Mouse (Mus musculus) spleen, adult 12 weeks (tissue): Measurements from ENCODE around the gene Rab43.
"Not testable (repeated sequence)": the region's sequence is repeated elsewhere in the genome, so short reads cannot be mapped to it uniquely, and the experiment has no call there.

Source experiments
- DNase-seq: peaks from one replicate; pipeline ENCODE4 v3.0.0; 2022; ENCODE audit warnings: low spot score

Gene Rab43

DNA sequence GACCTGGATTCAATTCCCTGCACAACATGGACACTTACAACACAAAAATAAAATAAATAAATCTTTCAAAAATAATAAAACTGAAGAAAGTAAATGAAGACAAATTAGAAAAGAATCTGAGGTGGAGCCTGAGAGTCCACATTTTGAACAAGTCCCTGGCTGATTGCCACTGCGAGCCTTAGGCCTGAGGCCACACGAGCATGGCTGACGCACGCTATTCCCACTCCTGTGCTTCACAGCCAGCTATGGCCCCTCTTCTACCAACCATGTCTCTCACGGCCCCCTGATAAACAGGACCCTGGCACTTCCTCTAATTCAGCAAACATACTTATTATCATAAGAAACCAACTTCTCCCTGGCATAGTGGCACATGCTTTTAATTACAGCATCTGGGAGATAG is 25.3 kb downstream of the Rab43 start:
- DNase-seq = no peak

DNA sequence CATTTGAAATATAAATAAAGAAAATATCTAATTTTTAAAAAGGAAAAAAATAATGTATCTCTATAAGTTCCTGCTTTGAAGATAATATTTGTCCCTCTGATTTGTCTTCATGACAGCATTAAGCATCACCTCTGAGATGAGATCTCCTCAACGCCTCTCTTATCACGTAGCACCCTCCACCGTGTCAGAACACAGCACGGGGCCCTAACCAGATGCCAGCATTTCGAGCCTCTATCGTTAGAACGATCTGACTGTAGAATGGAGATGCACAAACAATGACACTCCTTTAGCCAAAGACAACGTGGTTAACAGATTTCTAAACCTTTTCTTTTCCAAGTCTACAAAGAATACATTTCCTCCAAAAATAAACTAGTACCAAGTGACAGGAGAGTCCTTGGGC is 27.9 kb downstream of the Rab43 start:
- DNase-seq = no peak

DNA sequence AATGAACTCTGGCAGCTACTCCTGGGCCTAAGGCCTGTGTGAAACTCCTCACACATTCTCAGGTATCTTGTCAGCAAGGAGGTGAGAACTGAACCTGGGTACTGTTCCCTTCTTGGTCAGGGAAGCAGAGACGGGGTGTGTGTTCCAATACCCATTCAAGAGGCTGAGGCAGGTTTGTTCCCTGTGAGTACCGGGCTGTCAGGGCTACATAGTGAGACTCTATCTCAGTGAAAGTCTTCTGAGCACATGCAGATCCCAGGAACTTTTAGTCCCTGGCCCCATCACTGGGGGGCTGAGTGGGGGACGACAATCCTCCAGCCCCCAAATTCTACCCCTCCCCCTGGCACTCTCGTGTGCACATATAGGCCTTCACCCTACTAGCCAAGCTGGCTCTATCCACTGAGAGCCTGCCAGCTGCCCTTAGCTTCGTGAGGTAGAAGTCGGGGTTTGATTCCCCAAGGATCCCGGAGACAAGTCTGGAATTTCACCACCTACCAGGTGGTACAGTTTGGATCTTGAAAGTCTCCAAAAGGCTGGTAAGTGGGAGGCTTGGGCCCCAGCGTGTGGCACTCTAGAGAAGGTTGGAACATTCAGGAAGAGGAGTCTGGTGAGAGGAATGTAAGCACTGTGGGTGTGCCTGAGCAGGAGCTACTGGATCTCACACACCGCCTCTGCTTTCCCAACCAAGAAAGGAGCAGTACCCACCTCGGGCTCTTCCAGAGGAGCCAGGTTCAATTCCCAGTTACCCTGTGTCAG is 31.2 kb downstream of the Rab43 start:
- no peak for DNase-seq

DNA sequence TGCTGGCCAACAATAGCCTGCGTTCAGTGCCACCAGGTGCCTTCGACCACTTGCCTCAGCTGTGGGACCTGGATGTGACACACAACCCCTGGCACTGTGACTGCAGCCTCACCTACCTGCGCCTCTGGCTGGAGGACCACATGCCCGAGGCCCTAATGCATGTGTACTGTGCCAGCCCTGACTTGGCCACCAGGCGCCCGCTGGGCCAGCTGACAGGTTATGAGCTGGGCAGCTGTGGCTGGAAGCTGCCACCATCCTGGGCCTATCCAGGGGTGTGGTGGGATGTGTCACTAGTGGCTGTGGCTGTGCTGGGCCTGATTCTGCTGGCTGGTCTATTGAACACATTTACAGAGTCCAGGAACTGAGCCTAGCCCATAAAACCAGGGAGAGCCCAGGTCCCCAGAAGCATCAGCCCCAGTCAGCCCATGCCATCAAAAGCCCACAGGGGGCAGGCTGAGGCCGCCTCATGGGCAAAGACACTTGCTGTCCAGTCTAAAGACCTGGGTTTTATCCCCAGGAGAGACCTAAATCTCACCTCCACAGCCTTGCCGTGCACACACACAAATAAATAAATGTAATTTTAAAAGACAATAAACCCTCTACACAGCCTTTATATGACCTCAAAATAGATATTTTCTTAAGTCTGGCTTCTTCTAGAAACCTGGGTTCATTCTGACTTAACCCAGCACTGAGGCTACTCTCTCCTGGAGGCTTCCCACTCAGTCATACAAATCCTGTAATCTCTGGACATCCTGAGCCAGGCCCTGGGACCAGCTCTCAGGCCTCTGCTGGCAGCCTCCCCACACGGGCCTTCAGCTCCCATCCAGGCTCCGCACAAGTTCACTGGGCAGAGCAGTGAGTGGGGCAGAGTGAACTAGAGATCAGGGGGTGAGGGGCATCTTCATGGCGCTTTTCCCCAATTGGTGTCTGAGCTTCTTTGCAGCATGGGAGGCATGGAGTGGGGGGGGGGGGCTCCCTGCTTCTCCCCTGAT is 32.5 kb downstream of the Rab43 start:
- DNase-seq = no peak

DNA sequence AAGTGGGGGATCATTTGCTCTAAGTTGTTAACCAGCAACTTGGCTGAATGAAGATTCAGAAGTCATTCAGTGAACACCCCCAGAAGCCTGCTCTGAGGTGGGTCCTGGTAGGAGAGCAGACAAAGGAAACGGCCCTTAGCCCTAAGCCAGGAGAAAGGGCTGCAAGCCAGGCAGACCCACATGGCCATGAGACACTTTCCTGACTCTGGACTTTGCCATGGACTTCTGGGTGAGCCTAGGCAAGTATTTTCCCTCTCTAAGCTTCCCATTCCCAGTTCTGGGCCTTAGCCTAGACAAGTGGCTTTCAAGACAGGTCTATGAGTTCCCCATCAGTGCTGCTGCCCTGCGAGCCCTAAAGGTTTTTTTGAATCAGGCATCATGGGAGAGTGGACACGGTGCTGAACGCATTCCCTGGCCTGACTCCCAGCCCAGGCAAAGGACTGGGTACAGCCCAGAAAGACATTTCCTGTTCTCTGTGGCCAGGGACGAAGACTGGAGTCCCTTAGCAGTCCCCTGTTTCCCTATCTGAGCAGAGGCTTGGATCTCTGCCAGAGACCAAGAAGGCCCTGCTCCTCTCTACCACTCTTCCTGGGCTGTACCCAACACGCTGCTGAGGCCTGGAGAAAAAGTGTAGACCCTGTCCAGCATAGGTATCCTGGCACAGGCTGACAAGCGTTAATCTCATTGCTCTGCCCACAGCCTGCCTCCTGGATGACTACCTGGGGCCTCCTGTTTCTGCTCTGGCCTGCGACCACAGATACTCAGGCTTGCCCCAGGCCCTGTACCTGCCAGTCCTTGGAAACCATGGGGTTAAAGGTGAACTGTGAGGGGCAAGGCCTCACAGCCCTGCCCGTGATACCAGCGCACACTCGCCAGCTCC is 33.4 kb downstream of the Rab43 start:
- DNase-seq = no peak

DNA sequence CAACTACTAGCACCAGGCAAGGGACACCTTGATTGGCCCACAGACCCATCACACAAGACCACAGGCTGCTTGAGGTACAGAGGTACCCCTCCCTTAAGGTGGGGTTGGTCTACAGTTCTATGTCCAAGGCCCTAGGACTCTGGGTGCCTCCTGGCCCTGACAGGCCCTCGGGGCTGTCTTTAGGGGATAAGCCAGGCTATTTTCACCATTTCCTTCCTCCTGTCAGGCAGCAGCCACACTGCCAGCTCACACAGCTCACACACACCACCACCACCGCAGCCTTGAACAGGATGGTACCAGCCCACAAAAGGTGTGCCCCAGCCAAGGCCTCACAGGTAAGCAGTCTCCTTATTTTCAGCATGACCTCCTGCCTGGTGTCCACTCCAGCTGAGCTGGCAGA is 34.1 kb downstream of the Rab43 start, which contains the start of gene Gp9:
Gp9 (plus strand) TSS at position 231 of the 400 bp plus-strand sequence.
- no peak for DNase-seq

DNA sequence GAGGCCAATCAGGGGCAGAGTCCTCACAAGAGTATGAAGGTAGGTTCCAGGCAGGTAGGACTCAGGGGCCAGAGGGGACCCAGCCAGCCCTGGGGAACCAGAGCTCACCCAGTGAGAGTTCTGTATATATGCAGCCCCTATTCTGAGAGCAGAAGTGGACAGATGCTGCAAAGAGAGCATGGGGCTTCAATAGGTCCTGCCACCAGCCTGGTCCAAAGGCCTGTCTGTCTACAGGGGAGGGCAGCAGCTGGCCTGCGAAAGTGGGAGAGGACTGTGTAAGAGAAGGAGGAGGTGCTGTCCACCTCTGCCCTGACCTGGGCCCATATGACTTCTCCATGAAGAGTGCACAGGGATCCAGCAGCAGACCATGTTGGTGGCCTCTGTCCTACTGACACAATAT is 35.3 kb downstream of the Rab43 start:
- no peak for DNase-seq

DNA sequence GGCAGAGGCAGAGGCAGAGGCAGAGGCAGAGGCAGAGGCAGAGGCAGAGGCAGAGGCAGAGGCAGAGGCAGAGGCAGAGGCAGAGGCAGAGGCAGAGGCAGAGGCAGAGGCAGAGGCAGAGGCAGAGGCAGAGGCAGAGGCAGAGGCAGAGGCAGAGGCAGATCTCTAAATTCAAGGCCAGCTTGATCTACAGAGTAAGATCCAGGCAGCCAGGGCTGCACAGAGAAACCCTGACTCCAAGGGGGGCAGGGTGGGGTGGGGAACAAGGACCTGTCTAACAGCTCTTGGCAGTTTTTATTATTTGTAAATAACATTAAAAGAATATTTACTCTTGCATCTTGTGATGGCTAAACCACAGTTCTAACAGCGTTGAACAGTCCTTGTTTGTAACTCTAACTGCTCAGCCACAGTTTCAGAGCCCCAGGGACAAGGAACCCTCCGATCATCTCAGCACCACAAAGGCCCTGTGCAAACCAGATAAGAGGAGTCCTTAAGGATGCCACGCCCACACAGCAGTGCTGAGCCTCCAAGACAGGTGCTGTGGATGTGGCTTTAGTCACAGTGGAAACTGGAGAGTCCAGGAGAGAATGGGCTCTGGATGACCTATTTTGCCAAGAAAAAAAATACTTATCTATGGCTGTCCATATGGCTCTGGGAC is 36.2 kb downstream of the Rab43 start:
- peak; percentile 56 for DNase-seq

DNA sequence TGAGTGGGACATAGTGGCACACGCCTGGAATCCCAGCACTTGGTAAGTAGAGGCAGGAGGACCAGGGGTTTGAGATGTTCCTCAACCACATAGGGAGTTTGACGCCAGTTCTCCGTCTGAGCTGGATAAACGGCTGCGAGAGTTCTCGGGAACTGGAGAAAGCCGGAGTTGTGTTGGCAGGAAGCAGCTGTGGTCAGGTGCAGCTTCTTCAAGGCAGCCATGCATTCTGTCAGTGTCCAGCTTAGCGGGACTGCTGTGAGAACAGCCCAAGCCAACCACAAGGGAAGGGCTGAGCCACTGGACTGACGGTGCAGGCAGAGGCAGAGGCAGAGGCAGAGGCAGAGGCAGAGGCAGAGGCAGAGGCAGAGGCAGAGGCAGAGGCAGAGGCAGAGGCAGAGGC is 37.1 kb downstream of the Rab43 start:
- no peak for DNase-seq

DNA sequence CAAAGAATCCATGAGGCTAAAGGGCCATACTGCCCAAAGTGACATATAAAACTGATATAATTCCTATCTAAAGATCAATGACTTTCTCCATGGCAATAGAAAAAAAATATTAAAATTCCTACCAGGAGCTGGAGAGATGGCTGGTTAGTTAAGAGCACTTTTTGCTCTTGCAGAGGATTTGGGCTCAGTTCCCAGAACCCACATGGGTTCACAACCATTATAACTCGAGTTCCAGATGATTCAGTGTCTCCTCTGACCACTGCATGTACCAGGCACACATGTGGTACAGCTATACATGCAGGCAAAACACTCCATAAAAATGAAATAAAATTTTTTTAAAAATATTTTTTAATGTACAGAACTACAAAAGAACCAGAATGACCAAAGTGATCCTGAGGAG is 37.5 kb downstream of the Rab43 start:
- DNase-seq = no peak

DNA sequence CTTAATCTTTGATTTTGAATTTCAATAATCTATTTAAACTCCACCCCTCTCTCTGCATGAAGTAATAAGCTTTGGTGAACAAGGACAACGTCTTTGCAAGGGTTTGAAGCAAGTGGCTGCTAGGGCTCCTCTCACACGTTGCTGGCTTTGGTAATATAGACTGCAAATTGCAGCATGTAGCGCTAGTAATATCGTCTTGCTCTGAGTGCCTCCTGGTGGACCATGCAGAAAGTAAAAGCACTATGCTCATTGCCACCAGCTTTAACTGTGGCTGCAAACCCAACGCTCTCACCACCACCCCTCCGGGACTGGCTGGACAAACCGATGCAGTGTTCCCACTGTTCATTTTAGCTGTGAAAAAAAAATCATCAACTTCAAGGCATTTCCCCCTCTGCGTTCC is 41.3 kb downstream of the Rab43 start:
- DNase-seq = no peak

DNA sequence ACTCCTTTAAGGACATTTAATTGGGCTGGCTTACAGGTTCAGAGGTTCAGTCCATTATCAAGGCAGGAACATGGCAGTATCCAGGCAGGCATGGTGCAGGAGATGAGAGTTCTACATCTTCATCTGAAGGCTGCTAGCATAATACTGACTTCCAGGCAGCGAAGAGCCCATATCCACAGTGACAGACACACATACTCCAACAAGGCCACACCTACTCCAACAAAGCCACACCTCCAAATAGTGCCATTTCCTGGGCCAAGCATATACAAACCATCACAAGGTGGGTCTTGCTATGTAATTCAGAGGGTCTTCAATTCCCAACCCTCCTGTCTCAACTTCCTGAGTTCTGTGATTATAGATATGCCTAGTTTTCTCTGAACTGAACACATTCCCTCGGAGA is 47.7 kb downstream of the Rab43 start:
- not testable (repeated sequence) for DNase-seq

DNA sequence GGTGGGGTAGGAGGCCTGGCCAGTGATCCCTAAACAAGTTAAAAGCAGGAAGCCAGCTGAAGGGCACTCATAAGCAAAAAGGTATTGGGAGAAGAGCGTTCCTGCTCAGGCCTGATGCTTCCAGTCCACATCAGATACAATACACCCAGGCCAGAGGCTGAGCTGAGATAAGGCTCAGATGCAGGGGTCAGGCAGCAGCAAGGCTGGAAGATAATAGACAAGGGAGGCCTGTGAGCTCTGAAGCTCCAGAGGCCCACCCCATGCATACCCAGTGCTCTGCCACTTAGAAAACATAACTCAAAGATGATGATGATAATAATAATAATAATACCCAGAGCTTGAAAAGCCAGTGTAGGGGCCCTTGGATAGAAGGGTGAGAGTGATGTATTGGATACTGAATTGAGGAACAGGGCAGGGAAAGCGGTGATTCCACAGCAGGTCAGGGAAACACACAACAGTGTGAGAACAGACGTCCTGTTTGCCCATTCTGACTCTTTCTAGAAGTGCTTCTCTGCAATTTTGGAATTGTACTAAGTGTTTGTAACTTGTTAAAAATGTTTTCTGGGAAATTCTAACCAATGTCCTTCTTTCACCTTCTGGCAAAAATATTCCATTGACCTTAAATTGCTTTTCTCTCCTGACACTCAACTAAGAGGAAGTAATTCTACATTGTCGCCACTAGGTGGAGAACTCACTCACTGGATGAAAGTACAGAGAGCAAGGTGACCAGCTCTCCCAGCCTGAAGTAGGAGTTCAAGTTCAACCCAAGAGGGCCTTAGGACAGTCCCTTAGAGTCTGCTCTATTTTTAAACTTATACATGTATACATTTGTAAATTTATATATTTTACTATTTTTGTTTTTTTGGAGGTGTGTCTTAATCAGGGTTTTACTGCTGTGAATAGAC is 48.3 kb downstream of the Rab43 start:
- DNase-seq = no peak

DNA sequence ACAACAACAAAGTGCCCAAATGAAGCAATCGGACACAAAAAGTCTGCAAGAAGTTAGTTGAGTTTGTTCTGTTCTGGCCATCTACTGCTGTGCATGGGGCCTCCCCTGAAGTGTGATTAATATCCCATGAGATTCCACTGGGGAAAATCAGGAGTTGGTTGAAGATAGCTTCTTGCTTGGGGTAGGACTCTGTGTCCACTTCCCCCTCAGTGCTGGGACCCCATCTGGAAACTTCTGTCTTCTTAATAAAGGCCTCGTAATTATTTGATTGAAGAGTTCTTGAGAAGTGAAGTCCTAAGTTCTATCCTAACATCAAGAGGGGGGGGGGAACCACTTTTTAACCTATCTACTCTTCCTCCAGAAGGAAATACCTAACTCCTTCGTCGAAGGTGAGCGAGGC is 49.8 kb downstream of the Rab43 start:
- DNase-seq = no peak

DNA sequence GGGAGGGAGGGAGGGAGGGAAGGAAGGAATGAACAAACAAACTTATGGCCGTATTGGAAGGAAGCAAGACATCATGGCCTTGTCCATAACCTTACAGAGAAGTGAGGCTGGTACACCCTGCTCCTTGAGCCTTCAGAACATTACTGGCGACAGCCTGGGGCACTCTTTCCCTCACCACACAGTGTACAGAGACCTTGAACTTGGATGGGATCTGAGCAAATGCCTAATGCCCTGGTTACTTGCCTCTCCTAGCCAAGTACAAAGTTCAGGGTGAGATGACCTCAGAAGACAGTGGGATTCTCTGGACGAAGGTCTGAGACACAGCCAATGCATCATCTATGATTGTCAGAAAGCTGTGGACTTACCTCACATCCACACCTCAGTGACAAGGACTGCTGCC is 52.1 kb downstream of the Rab43 start:
- no peak for DNase-seq

DNA sequence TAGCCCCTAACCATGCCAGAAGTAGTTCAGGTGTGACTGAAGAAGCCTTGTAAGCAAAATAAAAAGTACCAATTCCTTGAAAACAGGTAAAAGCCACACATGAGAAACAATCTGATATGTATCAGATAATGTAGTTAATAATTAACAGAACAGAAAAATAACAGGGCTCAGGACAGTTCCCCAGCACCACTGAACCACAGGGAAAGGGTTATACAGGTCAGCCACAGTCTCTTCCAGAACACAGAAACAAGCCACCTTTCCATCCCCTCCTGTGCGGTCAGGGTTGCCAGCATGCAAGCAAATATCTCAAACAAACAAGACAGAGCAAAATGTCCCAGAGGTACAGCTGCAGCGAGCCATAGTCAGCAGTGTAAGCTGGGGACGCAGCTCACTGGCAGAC is 52.6 kb downstream of the Rab43 start:
- DNase-seq = no peak

DNA sequence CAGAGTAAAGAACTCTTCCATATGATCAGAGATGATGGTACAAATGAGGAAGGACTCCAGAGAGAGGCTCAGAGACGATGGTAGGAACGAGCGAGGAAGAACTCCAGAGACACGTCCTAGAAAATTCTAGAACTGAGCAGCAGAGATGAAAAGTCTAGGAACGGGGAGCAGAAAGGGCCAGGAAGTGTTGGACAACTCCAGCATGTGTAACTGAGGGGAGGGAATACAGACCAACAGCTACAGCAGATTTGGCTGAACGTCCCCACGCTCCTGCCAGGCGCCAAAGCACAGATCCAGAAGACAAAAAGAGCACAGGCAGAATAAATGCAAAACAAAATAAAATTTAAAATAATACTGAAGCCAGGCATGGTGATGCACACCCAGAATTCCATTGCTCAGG is 55.1 kb downstream of the Rab43 start:
- DNase-seq = no peak

DNA sequence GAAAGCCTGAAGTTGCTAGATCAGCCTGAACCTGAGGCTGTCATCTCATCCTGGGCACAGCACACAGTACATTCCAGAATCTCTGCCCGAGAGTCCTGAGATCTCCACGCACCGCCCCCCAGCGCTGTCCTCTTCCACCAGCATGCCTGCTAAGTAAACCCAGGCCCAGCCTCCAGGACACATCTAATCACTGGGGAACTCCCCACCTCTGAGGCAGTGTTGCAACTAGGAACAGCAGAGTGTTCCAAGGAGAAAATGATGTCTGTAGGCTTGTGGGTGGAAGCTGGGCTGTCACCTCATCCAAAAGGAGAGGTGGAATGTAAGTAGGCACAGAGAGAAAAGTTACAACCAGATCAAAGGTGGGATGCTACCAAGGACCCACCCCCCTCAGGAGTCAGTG is 56.8 kb downstream of the Rab43 start:
- DNase-seq = no peak

DNA sequence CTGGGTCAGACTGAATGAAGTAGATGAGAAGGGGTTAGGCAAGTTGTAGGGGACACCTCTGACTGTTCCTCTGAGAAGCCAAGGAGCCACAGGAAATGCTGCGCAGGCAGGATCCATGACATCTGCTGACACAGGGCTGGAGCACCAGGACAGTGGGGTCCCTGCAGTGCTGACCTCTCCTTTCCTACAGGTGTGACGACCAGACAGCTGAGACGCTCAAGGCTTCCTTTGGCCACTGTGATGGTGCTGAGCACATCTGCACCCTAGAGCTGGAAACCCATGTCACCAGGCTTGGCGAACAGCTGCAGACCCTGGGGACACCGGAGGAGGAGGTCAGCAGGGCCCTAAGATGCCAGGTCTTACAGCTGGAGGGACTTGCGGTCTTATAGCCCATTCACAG is 60.4 kb downstream of the Rab43 start:
- DNase-seq = no peak

DNA sequence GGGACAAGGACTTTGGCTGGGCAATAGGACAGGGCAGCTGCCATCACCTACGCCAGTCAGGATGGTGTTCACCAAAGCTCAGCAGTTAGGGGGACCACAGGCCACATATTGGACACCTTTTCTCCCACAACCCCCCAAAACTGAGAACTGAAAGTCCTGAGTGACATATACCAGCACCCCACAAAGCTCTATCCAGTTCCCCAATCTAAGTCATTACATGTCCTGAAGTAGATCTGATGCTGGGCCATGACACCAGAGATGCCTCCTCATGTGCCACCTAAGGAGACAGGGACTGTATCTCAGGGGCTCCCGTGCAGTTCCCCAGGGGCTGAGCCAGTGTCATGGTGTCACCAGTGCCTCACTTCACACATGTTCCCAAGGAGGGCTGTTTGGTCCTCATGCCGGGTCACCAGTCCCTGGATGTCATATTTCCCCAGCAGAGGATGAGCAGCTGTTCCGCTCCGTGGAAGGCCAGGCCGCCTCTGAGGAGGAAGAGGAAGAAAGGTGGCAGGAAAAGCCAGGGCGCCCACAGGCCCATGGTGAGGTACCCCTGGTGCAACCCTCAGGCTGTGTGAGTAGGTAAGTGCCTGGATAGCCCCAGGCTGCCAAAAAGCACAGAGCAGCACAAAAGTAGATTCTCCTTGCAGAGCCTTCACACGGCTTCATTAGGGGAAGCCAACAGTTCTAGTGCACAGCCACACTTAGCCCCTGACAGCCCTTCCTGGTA is 61.6 kb downstream of the Rab43 start:
- DNase-seq = no peak
